Mouse (Mus musculus) midbrain, embryonic 10.5 days (tissue): Measurements from ENCODE around the gene Fam19a5. TPM values are rescaled to one million over a fixed set of nuclear protein-coding genes. Genes with fewer than 3 reads are reported as not detected.

Experiments
- DNase-seq: peaks from one replicate; pipeline ENCODE4 v3.0.0-alpha.2; 2017; ENCODE audit warnings: low spot score
- H3K27ac ChIP-seq: fragments of 300-500 bp; sonication (generic); replicated peaks from 2 replicates; pipeline ENCODE4 v1.5.1; 2016; ENCODE audit warnings: mild to moderate bottlenecking
- H3K27me3 ChIP-seq: fragments of 300-500 bp; sonication (generic); 2 replicates; pipeline ENCODE4 v1.6.1; 2016; ENCODE audit warnings: low read depth, mild to moderate bottlenecking; ENCODE audit not compliant: poor library complexity, severe bottlenecking
- H3K36me3 ChIP-seq: fragments of 300-500 bp; sonication (generic); 2 replicates; pipeline ENCODE4 v1.6.1; 2016; ENCODE audit warnings: mild to moderate bottlenecking, moderate library complexity
- H3K4me1 ChIP-seq: fragments of 300-500 bp; sonication (generic); 2 replicates; pipeline ENCODE4 v1.6.1; 2016
- H3K4me3 ChIP-seq: fragments of 300-500 bp; sonication (generic); 2 replicates; pipeline ENCODE4 v1.5.1; 2016; ENCODE audit warnings: mild to moderate bottlenecking, moderate library complexity
- H3K9me3 ChIP-seq: fragments of 300-500 bp; sonication (generic); replicated peaks from 2 replicates; pipeline ENCODE4 v1.6.1; 2016; ENCODE audit warnings: mild to moderate bottlenecking
- WGBS: fragments of 180-500 bp; shearing (Covaris S2); methylation state at CpG from one replicate; pipeline ENCODE4 v1.1.7; 2016; 5-methylcytosine and 5-hydroxymethylcytosine counted together
- polyA plus RNA-seq: library from polyadenylated mRNA; unstranded; fragments of >200 nt; fragmentation: Nextera tagmentation; extraction: Ambion mirVana; gene quantifications from 2 replicates; pipeline ENCODE4 v1.2.1, GENCODE M21; 2016

Fam19a5 gene
- polyA plus RNA-seq = 5.9 TPM in 2 replicates

DNA sequence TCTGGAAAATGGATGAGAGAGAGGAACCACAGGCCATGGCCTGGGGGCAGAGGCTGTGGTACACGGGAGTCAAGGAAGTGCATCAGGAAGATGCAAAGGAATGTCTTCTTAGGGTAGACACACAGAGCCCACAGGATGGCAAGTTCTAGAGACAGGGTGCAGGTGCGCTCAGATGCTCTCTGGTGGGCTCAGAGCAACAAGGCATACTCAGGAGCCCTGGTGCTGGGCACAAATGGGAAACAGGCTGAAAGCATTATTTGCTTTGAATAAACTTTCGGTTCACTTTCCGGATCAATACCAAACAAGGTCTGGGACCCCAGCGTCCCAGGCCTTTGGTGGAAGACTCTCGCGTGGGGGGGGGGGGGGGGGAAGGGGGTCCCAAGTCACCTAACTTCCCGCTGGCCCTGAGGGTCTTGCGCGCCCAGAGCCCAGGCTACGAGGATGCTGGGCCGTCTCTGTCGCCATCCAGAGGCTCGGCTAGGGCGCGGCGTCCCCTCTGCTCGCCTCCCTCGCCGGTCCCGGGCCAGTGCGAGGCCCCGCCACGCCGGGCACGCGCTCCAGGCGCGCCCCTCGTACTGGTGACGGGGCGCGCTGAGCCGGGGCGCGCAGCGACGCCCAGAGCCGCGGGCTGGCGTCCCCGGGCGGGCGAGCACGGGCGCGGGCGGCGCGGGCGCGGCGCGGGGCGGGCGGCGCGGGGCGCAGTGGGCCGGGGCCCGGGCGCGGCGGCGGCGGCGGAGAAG lies at the start of gene Fam19a5:
TSS of gene Fam19a5 (plus strand) at position 701 of the 740 bp plus-strand sequence.
- H3K4me1 ChIP-seq = peaks cover 48% of the 10 kb centered on the region
- no peaks in the 10 kb centered on the region for H3K9me3 ChIP-seq
- H3K27me3 ChIP-seq = peaks cover 45% of the 10 kb centered on the region

DNA sequence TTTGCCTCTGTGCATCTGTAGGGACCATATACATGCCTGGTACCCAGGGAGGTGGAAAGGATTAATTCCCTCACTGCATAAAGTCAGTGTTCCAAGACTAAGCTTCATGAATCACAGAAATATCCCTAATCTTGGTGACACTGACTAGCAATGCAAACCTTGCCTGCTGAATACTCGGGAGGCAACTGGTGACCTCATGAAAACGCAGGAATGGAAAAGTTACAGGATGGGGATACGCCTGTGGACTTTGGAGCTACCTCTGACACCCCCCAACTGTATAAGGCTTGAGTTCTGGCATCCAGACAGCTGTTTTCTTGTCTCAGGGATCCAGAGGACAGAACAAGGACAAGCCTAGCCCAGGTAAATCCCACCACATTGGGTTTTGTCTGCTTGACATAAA lies 42.4 kb upstream of the Fam19a5 start:
- Histone ChIP-seq H3K4me1 (no peaks in the 10 kb centered on the region), H3K9me3 (no peaks in the 10 kb centered on the region), H3K36me3 (no peaks in the 10 kb centered on the region), H3K27ac (no peak overlapping the region), H3K4me3 (no peak overlapping the region), H3K27me3 (no peaks in the 10 kb centered on the region)
- DNase-seq = no peak
- WGBS = 78% methylated on average over 3 of the region's 3 CpGs

More for the DNA sequence above, at the start of gene Fam19a5:
- Histone ChIP-seq H3K4me3 (peak within 1 kb of the TSS; percentile 84), H3K27ac (peak within 1 kb of the TSS; percentile 90), H3K36me3 (no peaks in the 10 kb centered on the region)
- WGBS = under 1% methylated on average over 45 of the region's 67 CpGs
- DNase-seq = peak; percentile 82

DNA sequence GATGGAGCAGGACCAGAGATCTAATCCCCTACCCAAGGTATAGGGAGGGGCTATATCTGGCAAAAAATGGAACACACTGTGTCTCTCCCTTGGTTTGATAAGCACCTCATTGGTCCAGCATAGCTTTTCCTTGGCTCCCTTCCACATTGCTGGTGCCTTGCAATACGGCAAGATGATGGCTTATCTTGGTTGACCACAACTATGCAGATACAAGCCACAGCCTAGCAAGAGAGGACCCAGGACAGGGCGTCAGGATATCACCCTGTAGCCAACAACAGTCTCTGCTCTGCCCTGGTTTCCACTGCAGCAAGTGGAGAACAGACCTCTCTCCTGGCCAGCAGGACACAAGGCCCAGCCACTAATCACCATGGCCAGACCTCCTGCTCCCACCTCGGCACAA lies 36.8 kb upstream of the Fam19a5 start:
- Histone ChIP-seq H3K4me1 (no peaks in the 10 kb centered on the region), H3K27me3 (no peaks in the 10 kb centered on the region), H3K36me3 (no peaks in the 10 kb centered on the region), H3K4me3 (no peak overlapping the region), H3K9me3 (no peaks in the 10 kb centered on the region), H3K27ac (no peak overlapping the region)
- WGBS = 75% methylated on average over 3 of the region's 3 CpGs
- no peak for DNase-seq

DNA sequence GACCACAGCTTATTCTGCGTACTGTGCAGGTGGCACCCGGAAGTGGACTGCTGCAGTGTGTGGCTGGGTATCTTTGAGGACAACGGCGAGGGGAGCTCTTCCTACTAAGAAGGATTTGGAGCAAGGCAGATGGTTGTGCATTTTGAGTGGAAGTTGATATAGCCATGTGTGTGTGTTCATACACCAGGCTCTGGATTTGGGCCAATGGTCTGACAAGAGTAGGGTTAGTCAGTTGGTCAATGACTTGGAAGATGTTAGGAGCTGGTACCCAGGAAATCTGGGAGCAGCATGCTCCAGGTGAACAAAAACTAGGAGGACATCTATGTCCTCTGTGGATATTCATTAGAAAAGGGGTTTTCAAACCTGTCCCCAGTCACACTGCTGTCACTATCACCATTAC lies 33.2 kb upstream of the Fam19a5 start:
- no peak for DNase-seq
- no peak overlapping the region for H3K4me3 ChIP-seq
- no peaks in the 10 kb centered on the region for H3K9me3 ChIP-seq
- WGBS = 95% methylated on average over 4 of the region's 4 CpGs
- H3K36me3 ChIP-seq = no peaks in the 10 kb centered on the region
- H3K27me3 ChIP-seq = no peaks in the 10 kb centered on the region
- H3K4me1 ChIP-seq = no peaks in the 10 kb centered on the region
- no peak overlapping the region for H3K27ac ChIP-seq

DNA sequence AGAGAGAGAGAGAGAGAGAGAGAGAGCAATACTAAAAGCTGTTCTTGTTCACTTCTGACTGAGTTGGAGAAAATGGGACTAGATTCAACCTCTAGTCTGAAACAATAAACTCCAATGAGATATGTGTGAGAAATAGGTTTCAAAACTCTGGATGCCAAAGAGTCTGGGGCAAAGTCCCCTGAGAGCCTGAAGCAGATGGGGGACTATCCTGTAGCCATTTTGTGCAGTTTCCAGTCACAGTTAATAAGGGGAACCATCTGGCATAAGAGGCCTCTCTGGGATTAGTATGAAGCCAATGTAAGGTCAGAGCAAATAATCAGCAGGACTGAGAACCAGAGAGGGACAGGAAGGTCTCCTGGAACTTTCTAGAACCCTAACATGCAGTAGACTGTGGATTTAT lies 25.9 kb upstream of the Fam19a5 start:
- DNase-seq = no peak

DNA sequence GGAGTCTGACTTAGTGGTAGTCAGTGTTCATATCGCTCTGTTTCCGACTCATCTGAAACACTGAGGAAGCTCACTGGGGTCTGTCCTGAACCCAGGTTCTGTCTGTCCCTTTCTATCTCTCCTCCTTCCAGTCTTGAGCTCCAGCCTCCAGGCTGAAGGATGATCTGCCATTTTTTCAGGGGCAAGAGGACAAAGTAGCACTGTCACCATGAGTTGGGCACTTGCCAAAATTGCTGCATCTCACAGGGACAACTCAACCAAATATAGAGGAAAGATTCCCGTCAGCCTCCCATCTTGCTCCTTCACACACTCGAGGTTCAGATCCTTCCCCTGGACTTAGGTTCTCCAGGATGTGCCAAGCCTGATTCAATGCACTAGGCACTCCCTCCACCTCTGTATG lies 14.8 kb upstream of the Fam19a5 start:
- no peaks in the 10 kb centered on the region for H3K36me3 ChIP-seq
- H3K27ac ChIP-seq = no peak overlapping the region
- WGBS = 83% methylated on average over 4 of the region's 4 CpGs
- H3K4me3 ChIP-seq = no peak overlapping the region
- H3K4me1 ChIP-seq = no peaks in the 10 kb centered on the region
- no peak for DNase-seq
- H3K9me3 ChIP-seq = no peaks in the 10 kb centered on the region
- H3K27me3 ChIP-seq = no peaks in the 10 kb centered on the region

More for the DNA sequence above, 25.9 kb upstream of the Fam19a5 start:
- H3K4me1 ChIP-seq = no peaks in the 10 kb centered on the region
- no peaks in the 10 kb centered on the region for H3K27me3 ChIP-seq
- H3K36me3 ChIP-seq = no peaks in the 10 kb centered on the region
- H3K27ac ChIP-seq = no peak overlapping the region
- H3K4me3 ChIP-seq = no peak overlapping the region
- H3K9me3 ChIP-seq = no peaks in the 10 kb centered on the region

DNA sequence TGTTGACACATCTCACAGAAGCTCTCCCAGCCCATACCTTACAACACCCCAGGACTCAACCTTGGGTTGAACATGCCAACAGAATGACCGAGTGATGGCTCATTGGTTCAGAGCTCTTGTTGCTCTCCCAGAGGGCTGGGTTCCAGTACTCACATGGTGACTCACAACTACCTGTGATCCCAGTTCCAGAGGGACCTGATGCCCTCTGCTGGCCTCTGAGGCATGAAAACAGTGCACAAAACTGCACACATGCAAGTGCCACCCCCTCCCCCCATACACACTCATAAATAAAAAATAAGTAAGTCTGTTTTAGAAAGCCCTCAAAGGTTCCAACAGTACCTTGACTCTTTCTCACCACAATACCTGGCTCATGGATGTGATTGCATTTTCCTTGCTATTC lies 2.4 kb upstream of the Fam19a5 start:
- peaks cover 26% of the 10 kb centered on the region for H3K4me1 ChIP-seq
- H3K27me3 ChIP-seq = peaks cover 45% of the 10 kb centered on the region
- H3K27ac ChIP-seq = no peak overlapping the region
- DNase-seq = no peak
- H3K36me3 ChIP-seq = no peaks in the 10 kb centered on the region
- H3K9me3 ChIP-seq = no peaks in the 10 kb centered on the region; the same call in 1 of the 2 replicates
- WGBS = 61% methylated on average over 1 of the region's 1 CpGs
- no peak overlapping the region for H3K4me3 ChIP-seq

DNA sequence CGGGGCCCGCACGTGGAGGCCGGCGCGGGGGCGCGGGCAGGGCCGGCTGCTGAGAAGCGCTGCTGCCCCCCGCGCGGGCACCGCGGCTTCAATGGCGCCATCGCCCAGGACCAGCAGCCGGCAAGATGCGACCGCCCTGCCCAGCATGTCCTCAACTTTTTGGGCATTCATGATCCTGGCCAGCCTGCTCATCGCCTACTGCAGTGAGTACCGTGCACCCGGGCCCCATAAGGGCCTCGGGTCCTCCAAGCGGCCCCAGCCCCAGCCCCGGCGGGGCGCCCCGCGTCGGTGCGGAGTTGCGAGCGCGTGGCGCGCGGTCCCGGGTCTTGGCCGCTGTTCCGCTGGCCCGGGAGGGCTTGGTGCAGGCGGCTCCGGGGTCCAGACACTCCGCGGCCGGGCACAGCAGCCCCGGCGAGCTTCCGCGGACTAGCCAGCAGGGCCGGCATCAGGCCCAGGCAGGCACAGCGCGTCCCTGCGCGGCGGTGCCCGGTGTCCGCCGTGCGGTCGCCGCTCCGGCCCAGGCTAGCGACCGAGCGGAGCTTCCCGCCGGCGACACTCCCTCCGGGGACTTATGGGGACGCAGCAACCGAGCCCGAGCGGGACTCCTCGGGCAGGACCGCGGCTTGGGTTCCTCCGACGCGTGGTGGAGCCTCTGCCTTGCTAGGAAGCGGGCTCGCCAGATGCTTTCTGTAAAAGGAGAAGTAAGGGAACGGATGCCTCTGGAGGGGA lies 466 bp downstream of the Fam19a5 start:
- peak; percentile 72 for DNase-seq
- H3K27ac ChIP-seq = peak overlapping the region; percentile 90
- no peaks in the 10 kb centered on the region for H3K9me3 ChIP-seq
- WGBS = under 1% methylated on average over 84 of the region's 84 CpGs
- H3K4me3 ChIP-seq = peak overlapping the region; percentile 84
- peaks cover 56% of the 10 kb centered on the region for H3K4me1 ChIP-seq
- H3K27me3 ChIP-seq = peaks cover 46% of the 10 kb centered on the region
- H3K36me3 ChIP-seq = no peaks in the 10 kb centered on the region

DNA sequence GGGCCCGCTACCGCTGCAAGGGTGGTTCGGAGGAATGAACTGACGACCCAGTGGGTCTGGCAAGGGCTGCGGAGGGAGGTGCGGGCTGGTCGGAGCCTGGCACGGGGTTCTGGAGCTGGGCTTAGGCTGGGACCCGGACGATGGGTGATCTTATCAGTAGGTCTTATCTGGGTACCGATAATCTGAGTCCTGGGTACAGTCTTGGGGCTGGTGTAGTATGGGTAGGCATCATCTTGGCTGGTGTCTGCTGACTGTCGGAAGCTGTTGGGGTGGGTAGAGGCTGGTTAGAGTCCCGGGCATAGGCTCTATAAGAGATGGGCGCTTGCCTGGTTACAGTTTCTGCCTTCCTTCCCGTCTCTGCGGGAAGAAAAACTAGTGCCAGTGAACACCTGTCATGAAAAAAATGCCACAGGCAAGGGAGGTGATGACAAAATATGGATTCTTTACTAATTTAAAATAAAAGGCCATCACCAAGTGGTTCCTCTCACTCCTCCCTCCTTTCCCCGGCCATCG lies 1.1 kb downstream of the Fam19a5 start:
- no peak for DNase-seq
- H3K9me3 ChIP-seq = no peaks in the 10 kb centered on the region
- no peaks in the 10 kb centered on the region for H3K36me3 ChIP-seq
- peak overlapping the region; percentile 84 for H3K4me3 ChIP-seq
- peak overlapping the region; percentile 90 for H3K27ac ChIP-seq
- 7% methylated on average over 18 of the region's 18 CpGs for WGBS
- H3K27me3 ChIP-seq = peaks cover 47% of the 10 kb centered on the region
- H3K4me1 ChIP-seq = peaks cover 62% of the 10 kb centered on the region

DNA sequence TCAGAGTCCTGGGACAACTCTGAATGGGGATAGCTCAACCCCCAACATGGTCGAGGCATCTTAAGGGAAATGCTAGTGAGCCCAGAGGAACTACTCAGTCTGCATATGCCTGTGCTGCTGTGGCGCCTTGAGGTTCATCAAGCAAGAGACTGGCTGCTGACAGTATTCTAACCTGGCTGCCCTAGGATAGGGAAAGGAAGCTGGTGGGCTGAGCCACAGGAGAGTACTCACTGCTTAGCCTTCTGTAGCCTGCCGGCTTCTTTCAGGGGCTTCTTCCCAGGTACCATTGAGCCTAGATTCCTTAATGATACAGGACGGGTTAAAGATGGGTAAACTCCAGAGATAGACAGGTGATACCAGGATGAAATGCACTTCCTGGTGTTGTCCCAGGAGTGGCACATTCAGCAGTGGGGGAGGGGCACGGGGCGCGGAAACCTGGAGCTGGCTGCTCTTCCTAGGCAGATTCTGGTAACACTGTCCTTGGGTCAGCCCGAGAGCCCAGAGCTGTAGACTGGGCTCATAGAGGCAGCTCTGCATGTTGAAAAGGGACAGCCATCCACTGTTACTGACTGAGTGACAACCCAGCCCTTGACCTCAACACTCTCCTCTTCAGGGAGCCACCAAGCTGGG lies 1.7 kb downstream of the Fam19a5 start:
- DNase-seq = no peak
- Histone ChIP-seq H3K27ac (no peak overlapping the region), H3K4me1 (peaks cover 65% of the 10 kb centered on the region), H3K4me3 (peak overlapping the region; percentile 84), H3K36me3 (no peaks in the 10 kb centered on the region), H3K27me3 (peaks cover 47% of the 10 kb centered on the region), H3K9me3 (no peaks in the 10 kb centered on the region)
- 29% methylated on average over 8 of the region's 8 CpGs for WGBS

DNA sequence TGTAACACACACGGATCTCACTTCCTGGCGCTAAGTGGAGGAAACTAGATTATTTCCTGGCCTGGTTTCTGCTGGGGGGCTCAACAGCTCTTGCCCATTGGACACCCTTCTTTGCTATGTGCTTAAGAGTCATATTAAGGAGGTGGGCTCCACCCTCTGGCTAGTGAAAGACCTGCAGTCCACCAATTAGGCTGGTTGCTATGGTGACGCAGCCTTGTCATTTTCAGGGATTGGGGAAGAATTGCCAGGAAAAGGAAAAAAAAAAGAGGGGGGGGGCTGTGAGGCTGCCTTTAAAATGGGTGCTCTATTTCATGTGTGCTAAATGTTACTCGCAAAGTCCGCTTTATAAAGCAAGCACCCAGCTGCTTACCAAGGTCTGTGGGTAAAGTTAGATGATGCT lies 2.9 kb downstream of the Fam19a5 start:
- H3K4me3 ChIP-seq = no peak overlapping the region
- peak; percentile 46 for DNase-seq
- WGBS = 53% methylated on average over 5 of the region's 5 CpGs
- H3K36me3 ChIP-seq = no peaks in the 10 kb centered on the region
- peaks cover 74% of the 10 kb centered on the region for H3K4me1 ChIP-seq
- H3K27ac ChIP-seq = no peak overlapping the region
- no peaks in the 10 kb centered on the region for H3K9me3 ChIP-seq
- H3K27me3 ChIP-seq = peaks cover 41% of the 10 kb centered on the region

DNA sequence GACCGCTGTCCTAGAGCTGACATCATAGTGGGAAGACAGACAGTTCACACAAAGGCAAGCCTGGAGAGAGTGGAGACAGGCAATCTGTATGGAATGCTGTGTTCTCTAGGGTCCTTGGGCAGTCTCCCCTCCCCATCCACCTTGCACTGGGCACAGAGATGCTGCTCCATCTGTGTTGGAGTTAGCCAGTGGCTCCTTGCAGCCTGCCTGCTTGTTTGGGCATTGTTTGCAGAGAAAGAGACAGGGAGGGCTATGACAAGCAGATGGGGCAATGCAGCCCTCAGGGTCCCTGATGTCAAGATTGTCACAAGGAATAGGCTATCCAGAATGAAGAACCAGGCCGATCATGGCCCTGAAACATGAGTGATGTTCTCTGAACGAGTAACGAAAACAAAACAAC lies 5.6 kb downstream of the Fam19a5 start:
- Histone ChIP-seq H3K4me3 (no peak overlapping the region), H3K27ac (peak overlapping the region; percentile 23; the same call in 1 of the 2 replicates), H3K9me3 (no peaks in the 10 kb centered on the region), H3K27me3 (peaks cover 22% of the 10 kb centered on the region), H3K36me3 (no peaks in the 10 kb centered on the region), H3K4me1 (peaks cover 66% of the 10 kb centered on the region)
- no peak for DNase-seq
- WGBS = 88% methylated on average over 4 of the region's 4 CpGs
